Mouse (Mus musculus): ENCODE measurements around the gene Gm20737.
"Not testable (repeated sequence)": the region's sequence is repeated elsewhere in the genome, so short reads cannot be mapped to it uniquely, and the experiment has no call there.

DNA sequence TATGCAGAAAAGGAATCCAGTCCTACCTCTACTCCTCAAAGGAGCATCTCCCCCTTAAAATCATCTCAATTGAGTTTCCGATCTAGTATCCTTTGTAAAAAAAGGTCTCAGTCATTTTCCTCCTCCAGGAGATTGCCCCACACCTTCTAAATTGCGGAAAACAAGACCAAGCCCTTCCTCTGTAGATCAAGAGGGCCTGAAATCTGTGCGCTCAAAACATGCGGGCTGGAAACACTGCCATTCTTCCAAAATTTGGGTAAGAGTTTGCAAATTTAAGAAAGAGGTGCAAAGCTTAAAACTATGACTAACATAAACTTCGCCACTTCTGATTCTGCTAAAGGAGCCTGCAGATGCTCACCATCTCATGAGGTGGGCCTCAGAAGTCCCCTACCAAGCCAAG is 17.3 kb upstream of the Gm20737 start, which contains the start of gene Gm21775:
- not testable (repeated sequence) for TF ChIP-seq MAX (IDR thresholded peaks at IDR 0.05); CTCF (IDR thresholded peaks at IDR 0.05; ENCODE audit: control insufficient read depth, insufficient read depth, insufficient read length); MYOD1 (IDR thresholded peaks at IDR 0.05; ENCODE audit: control insufficient read depth, insufficient read length, low read depth); USF1 (IDR thresholded peaks at IDR 0.05; ENCODE audit: low read depth)

Data from C2C12 (cell line).